Comparison of ENCODE assay signal across 27 mouse cellular contexts in the genomic region with DNA sequence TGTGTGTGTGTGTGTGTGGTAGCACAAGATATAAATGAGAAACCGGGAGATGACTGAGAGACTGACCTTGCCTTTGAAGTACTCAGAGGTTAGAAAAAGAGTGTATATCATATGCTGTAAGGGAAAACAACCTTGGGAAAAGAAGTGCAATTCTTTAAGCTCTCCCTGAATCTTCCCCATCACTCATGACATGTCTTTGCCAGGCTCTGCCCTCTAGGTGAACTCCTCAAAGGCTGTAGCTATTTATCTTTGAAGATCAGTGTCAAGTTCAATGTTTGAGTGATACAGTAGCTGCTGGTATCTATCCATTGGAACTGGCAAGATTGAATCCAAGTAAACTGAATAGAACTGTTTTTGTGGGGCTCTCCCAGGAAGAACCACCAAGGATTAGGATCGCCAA. TPM values are rescaled to one million over a fixed set of nuclear protein-coding genes. Genes with fewer than 3 reads are reported as not detected.
DNase-seq lines count a peak whose midpoint lies in the region; ATAC-seq lines count a peak whose summit lies in the region.
"Had no signal": no experiment of that assay in that cellular context is flagged by ENCODE, and none has a peak within 500 bp of the region (broad histone marks: within the 10 kb centered on the region; RNA-seq: fewer than 3 reads in every experiment).

No protein-coding gene starts in this region.

- no peak overlapping the region for H3K4me3 ChIP-seq in kidney, embryonic 14.5 days (ENCODE audit: low read length)
- no peak overlapping the region for H3K4me3 ChIP-seq in midbrain, embryonic 11.5 days (ENCODE audit: low read depth, low read length)
- H3K4me3 ChIP-seq in midbrain, embryonic 14.5 days (replicated peaks; ENCODE audit: low read depth, low read length), result no peak overlapping the region
- no peak overlapping the region for H3K4me3 ChIP-seq in limb, embryonic 11.5 days (ENCODE audit: low read depth, low read length)
- H3K4me3 ChIP-seq: embryonic facial prominence, embryonic 13.5 days; forebrain, embryonic 10.5 days; gastrocnemius, adult 2 months; heart, adult 2 months; heart, embryonic 12.5 days; hindbrain, embryonic 15.5 days; midbrain, embryonic 12.5 days; neural tube, embryonic 13.5 days had no signal

- WGBS in kidney, embryonic 14.5 days, result 16% methylated on average over 2 of the region's 2 CpGs
- WGBS in midbrain, embryonic 11.5 days, result 83% methylated on average over 2 of the region's 2 CpGs
- 92% methylated on average over 2 of the region's 2 CpGs for WGBS in midbrain, embryonic 14.5 days
- 4% methylated on average over 2 of the region's 2 CpGs for WGBS in limb, embryonic 11.5 days

- peaks cover 20% of the 10 kb centered on the region for H3K4me1 ChIP-seq in kidney, embryonic 14.5 days (ENCODE audit: control insufficient read depth, insufficient read depth, low read length)
- H3K4me1 ChIP-seq in midbrain, embryonic 11.5 days (ENCODE audit: control insufficient read depth, insufficient read depth, low read length), result no peaks in the 10 kb centered on the region
- H3K4me1 ChIP-seq in midbrain, embryonic 14.5 days (ENCODE audit: control insufficient read depth, insufficient read depth, low read length), result no peaks in the 10 kb centered on the region
- peaks cover 55% of the 10 kb centered on the region for H3K4me1 ChIP-seq in limb, embryonic 11.5 days (ENCODE audit: control insufficient read depth, insufficient read depth, low read length)
- H3K4me1 ChIP-seq: hindbrain, embryonic 15.5 days; midbrain, embryonic 12.5 days had no signal

- no peak overlapping the region for H3K27ac ChIP-seq in kidney, embryonic 14.5 days (ENCODE audit: low read depth, low read length)
- H3K27ac ChIP-seq in midbrain, embryonic 11.5 days (ENCODE audit: low read depth, low read length), result no peak overlapping the region
- no peak overlapping the region for H3K27ac ChIP-seq in midbrain, embryonic 14.5 days (replicated peaks; ENCODE audit: low read depth, low read length)
- H3K27ac ChIP-seq in limb, embryonic 11.5 days (replicated peaks; ENCODE audit: low read depth, low read length), result 0 out of 2 replicates have a peak overlapping the region, but pooled peaks have one; percentile 42
- H3K27ac ChIP-seq: forebrain, embryonic 10.5 days; gastrocnemius, adult 2 months; heart, adult 2 months; hindbrain, embryonic 15.5 days; liver, embryonic 14.5 days; midbrain, embryonic 12.5 days; neural tube, embryonic 13.5 days had no signal

- H3K27me3 ChIP-seq in kidney, embryonic 14.5 days (ENCODE audit: control insufficient read depth, insufficient read depth, low read length), result no peaks in the 10 kb centered on the region; the same call in none of the 2 replicates
- no peaks in the 10 kb centered on the region for H3K27me3 ChIP-seq in midbrain, embryonic 11.5 days (ENCODE audit: control insufficient read depth, insufficient read depth, low read length)
- no peaks in the 10 kb centered on the region for H3K27me3 ChIP-seq in midbrain, embryonic 14.5 days (ENCODE audit: control insufficient read depth, insufficient read depth, low read length)
- H3K27me3 ChIP-seq in limb, embryonic 11.5 days (ENCODE audit: control insufficient read depth, insufficient read depth, low read length), result no peaks in the 10 kb centered on the region; the same call in 1 of the 2 replicates
- H3K27me3 ChIP-seq: embryonic facial prominence, embryonic 13.5 days; heart, embryonic 12.5 days; hindbrain, embryonic 15.5 days; neural tube, embryonic 13.5 days had no signal

- H3K4me2 ChIP-seq in kidney, embryonic 14.5 days (replicated peaks; ENCODE audit: low read depth, low read length), result no peak overlapping the region
- H3K4me2 ChIP-seq in midbrain, embryonic 11.5 days, result no peak overlapping the region
- no peak overlapping the region for H3K4me2 ChIP-seq in midbrain, embryonic 14.5 days (ENCODE audit: low read length)
- no peak overlapping the region for H3K4me2 ChIP-seq in limb, embryonic 11.5 days (ENCODE audit: low read depth, severe bottlenecking)
- H3K4me2 ChIP-seq: embryonic facial prominence, embryonic 13.5 days; heart, embryonic 12.5 days; hindbrain, embryonic 15.5 days; lung, embryonic 14.5 days; midbrain, embryonic 12.5 days; neural tube, embryonic 13.5 days had no signal

- peak; percentile 44; the same call in 1 of the 2 replicates for ATAC-seq in kidney, embryonic 14.5 days (ENCODE audit: low FRiP score, low TSS enrichment)
- no peak for ATAC-seq in midbrain, embryonic 11.5 days (ENCODE audit: low FRiP score)
- ATAC-seq in midbrain, embryonic 14.5 days (ENCODE audit: low FRiP score, low TSS enrichment), result no peak
- no peak for ATAC-seq in limb, embryonic 11.5 days (ENCODE audit: insufficient number of reproducible peaks, low FRiP score, low TSS enrichment, low read depth)
- ATAC-seq: forebrain, embryonic 16.5 days had no signal

- no peak for DNase-seq in kidney, postnatal 10 days
- DNase-seq in midbrain, embryonic 11.5 days (ENCODE audit: low spot score, missing footprints), result peak; percentile 77
- no peak for DNase-seq in midbrain, embryonic 14.5 days
- no peak for DNase-seq in limb, embryonic 11.5 days (ENCODE audit: low spot score)
- no peak for DNase-seq in left cerebral cortex, postnatal 25 days (ENCODE audit: low spot score in 2 of 2)
- DNase-seq in heart, postnatal 14 days, result no peak
- DNase-seq: adrenal gland, postnatal 10 days; cerebellum, adult 11 months; cerebellum, adult 9-11 months; gastrocnemius, adult 2 months; gastrocnemius, postnatal 36 days; heart, adult 2 months; kidney, adult 18-20 months; layer of hippocampus, postnatal 36 days; thymus, adult 2 months; thymus, postnatal 36 days had no signal

- intact Hi-C loops in left cerebral cortex, postnatal 25 days (cut with DNase I), result no loop called here
- intact Hi-C loops in heart, postnatal 14 days (cut with DNase I), result no loop called here

- no peak overlapping the region for H3K9ac ChIP-seq in kidney, embryonic 14.5 days (ENCODE audit: low read depth, low read length)
- H3K9ac ChIP-seq in midbrain, embryonic 11.5 days (ENCODE audit: low read length), result no peak overlapping the region
- no peak overlapping the region for H3K9ac ChIP-seq in midbrain, embryonic 14.5 days (replicated peaks; ENCODE audit: low read length)
- H3K9ac ChIP-seq in limb, embryonic 11.5 days (ENCODE audit: low read length), result no peak overlapping the region
- H3K9ac ChIP-seq: embryonic facial prominence, embryonic 13.5 days; heart, embryonic 12.5 days; hindbrain, embryonic 15.5 days; liver, embryonic 14.5 days; lung, embryonic 14.5 days; midbrain, embryonic 12.5 days; neural tube, embryonic 13.5 days had no signal

- no peaks in the 10 kb centered on the region for H3K9me3 ChIP-seq in kidney, embryonic 14.5 days (ENCODE audit: control insufficient read depth, low read length)
- no peaks in the 10 kb centered on the region for H3K9me3 ChIP-seq in midbrain, embryonic 11.5 days (ENCODE audit: control insufficient read depth, low read length)
- H3K9me3 ChIP-seq in midbrain, embryonic 14.5 days (ENCODE audit: control insufficient read depth, low read length), result no peaks in the 10 kb centered on the region
- no peaks in the 10 kb centered on the region for H3K9me3 ChIP-seq in limb, embryonic 11.5 days (ENCODE audit: control insufficient read depth, low read length)
- H3K9me3 ChIP-seq: embryonic facial prominence, embryonic 13.5 days; forebrain, embryonic 10.5 days; G1E; heart, embryonic 12.5 days; hindbrain, embryonic 15.5 days; midbrain, embryonic 12.5 days; neural tube, embryonic 13.5 days had no signal

- H3K36me3 ChIP-seq in kidney, embryonic 14.5 days (ENCODE audit: control insufficient read depth, insufficient read depth, low read length), result no peaks in the 10 kb centered on the region
- H3K36me3 ChIP-seq in midbrain, embryonic 11.5 days (ENCODE audit: control insufficient read depth, insufficient read depth, low read length), result no peaks in the 10 kb centered on the region
- no peaks in the 10 kb centered on the region for H3K36me3 ChIP-seq in midbrain, embryonic 14.5 days (ENCODE audit: control insufficient read depth, insufficient read depth, low read length)
- H3K36me3 ChIP-seq in limb, embryonic 11.5 days (ENCODE audit: control insufficient read depth, insufficient read depth, low read length), result no peaks in the 10 kb centered on the region
- H3K36me3 ChIP-seq: embryonic facial prominence, embryonic 13.5 days; forebrain, embryonic 10.5 days; G1E; hindbrain, embryonic 15.5 days; midbrain, embryonic 12.5 days; neural tube, embryonic 13.5 days had no signal

RNA-seq across cellular contexts. Expression of a gene that starts 9.2 kb away (rescaled TPM):
- polyA plus RNA-seq in kidney, embryonic 14.5 days (2014; fragmentation: Nextera tagmentation; extraction: Ambion mirVana), result 24.5 and 28.2 TPM in 2 replicates
- 16.7 and 20.8 TPM in 2 replicates for polyA plus RNA-seq in midbrain, embryonic 11.5 days (2014; fragmentation: Nextera tagmentation; extraction: Ambion mirVana)
- 9.7 and 10.4 TPM in 2 replicates for polyA plus RNA-seq in midbrain, embryonic 14.5 days (2014; fragmentation: Nextera tagmentation; extraction: Ambion mirVana)
- polyA plus RNA-seq in limb, embryonic 11.5 days (2014; fragmentation: Nextera tagmentation; extraction: Ambion mirVana), result 51.4 and 61.7 TPM in 2 replicates
- 10 to 100 TPM in 1 of 2 experiments, 1 to 10 TPM in 1; 9.2 to 11.5 TPM for total RNA-seq in left cerebral cortex, postnatal 25 days (2021)
- 10 to 100 TPM; 26.7 to 28.4 TPM for total RNA-seq in heart, postnatal 14 days (2021)
